Mouse (Mus musculus): ENCODE data around the gene Rnf115.

- no peak for TF ChIP-seq USF1 (IDR thresholded peaks at IDR 0.05; ENCODE audit: low read depth)
- TF ChIP-seq CTCF (IDR thresholded peaks at IDR 0.05; ENCODE audit: control insufficient read depth, insufficient read depth, insufficient read length) = no peak
Observed at GRCm38 (mm10) chr3:96769971-96770370, 42.5 kb downstream of the Rnf115 start.
